Mouse (Mus musculus) kidney, postnatal 4 days (tissue): ENCODE data around the gene Baiap2l1.

Experiments
- DNase-seq, 2 experiments: peaks; one replicate each; pipeline ENCODE4 v3.0.0; 2021; ENCODE audit warnings: mixed read lengths in 2 of 2

Gene Baiap2l1

DNA sequence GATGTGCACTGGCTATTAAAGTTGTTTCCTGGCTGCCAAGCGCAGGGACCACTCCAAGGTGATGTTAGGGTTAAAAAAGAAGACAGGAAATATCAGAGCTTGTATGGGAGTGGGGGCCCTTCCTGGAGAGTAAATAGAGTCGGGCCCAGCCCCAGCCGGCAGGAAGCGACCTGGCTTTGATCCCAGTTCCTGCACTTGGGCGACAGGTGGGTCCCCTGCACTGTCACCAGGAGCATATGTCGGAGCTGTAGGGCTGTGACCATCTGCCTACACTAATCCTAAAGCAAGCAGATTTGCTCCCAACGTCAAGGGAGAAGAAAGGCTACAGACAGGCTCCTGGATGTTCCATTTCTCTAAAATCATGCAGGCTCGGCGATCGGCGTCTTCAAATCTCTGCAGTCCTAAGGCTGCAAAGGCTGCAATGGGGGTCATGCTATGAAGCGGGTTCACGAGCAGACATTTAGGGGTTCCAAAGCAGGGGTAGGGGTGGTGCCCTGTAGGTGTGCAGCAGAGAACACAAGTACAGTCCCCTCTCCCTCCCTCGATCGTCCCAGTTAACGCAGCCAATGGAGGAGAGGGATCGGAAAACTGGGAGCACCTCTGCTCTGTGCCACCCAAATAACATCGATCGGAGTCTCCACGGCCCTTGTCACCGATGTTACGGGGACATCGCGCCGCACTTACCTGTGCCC lies 135.0 kb downstream of the Baiap2l1 start:
- DNase-seq = peak; percentile 56 to 69

DNA sequence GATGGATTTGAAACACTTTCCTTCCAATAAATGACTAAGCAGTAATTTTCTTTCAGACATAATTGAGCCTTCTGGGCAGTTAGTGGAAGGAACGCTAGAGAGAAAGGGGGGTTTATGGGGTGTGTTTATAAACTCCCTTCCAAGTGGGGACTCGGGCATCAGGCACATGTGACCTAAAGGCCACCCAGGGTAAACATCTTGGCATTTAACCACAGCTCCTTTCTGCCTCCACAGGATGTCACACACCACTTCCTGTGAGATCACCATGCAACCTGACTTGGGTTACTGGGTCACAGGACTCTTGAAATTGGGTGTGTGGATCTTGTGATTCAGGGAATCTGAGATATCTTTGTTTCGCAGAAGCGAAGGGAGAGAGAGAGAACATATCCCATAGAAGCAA lies 136.6 kb downstream of the Baiap2l1 start:
- DNase-seq = no peak

DNA sequence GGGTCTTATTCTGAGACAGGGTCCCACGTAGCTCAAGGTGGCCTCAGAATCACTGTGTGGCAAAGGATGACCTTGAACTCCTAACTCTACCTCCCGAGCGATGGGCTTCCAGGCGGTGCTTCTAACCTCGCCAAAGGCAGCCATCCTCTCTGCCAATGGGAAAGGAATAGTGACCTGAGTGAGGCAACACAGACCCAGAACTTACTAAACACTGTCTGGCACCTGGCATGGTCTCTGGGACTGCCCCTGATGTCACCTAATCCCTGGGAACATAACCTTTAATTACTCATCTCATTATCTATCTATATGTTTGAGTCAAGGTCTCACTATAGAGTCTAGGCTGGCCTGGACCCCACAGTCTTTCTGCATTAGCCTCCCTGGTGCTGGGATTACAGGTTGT lies 138.0 kb downstream of the Baiap2l1 start:
- DNase-seq = no peak

DNA sequence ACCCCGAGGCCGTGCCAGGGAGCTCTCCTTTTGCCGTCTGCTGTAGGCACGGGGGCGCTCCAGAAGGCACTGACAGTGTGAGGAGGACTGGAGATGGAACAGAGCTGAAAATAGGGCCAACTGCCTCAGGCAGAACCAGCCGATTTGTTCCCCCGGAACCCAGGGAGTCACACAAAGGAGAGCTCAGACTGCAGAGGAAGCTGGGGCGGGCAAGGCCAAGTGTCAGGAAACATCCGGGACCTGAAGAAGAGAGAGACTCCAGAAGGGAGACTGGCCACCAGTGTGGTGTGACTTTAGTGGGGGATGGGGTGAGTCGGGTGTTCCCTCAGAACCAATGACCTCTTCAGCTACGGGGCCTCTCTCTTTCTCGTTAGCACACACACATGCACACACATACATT lies 138.6 kb downstream of the Baiap2l1 start:
- peak; percentile 31 to 41 for DNase-seq

DNA sequence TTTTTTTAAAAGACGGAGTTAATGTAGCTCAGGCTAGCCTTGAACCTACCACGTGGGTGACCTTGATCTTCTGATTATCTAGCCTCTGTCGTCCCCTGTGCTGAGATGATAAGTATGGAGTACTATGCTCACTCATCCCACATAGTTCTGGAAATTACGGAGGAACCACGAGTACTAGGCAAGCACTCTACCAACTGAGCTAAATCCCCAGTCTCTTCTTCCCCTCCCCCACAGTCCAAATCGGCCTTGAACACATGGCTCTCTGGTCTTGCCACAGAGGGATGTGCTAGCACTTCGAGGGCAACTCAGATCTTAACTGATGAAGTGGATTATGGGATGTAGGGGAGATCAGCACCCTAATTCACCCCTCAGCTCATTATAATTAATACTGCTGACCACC lies 139.9 kb downstream of the Baiap2l1 start:
- no peak for DNase-seq

DNA sequence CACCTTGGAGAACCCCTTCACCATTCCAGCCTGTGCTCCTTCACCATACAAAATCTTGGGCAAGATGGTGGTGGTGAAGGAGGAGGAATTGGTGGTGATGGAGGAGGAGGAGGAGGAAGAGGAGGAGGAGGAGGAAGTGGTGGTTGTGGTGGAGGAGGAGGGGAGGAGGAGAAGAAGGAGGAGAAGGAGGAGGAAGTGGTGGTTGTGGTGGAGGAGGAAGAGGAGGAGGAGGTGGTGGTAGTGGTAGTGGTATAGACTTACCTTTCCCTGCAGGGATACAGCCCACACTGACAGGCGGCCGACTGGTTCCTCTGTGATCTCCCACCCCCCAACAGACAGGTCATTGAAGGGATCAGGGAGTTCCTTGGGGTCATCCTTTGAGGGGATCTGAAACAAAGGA lies 141.9 kb downstream of the Baiap2l1 start:
- DNase-seq = no peak
